In genomic region chr13:52190256-52190655, GRCm38 (mm10) we compare ENCODE assay signal across 10 mouse cellular contexts.
"Had no signal": no experiment of that assay in that cellular context is flagged by ENCODE, and none has a peak within 500 bp of the region (broad histone marks: within the 10 kb centered on the region; RNA-seq: fewer than 3 reads in every experiment).

No protein-coding gene starts in this region.

- H3K36me3 ChIP-seq: kidney, embryonic 15.5 days; liver, embryonic 15.5 days; midbrain, embryonic 13.5 days had no signal

- H3K4me3 ChIP-seq: kidney, embryonic 15.5 days; liver, embryonic 15.5 days; midbrain, embryonic 13.5 days had no signal

- ATAC-seq: midbrain, embryonic 13.5 days had no signal

- H3K27me3 ChIP-seq: kidney, embryonic 15.5 days; liver, embryonic 15.5 days had no signal

- H3K9me3 ChIP-seq: kidney, embryonic 15.5 days; liver, embryonic 15.5 days; midbrain, embryonic 13.5 days had no signal

- H3K27ac ChIP-seq: kidney, embryonic 15.5 days; liver, embryonic 15.5 days; midbrain, embryonic 13.5 days had no signal

- H3K9ac ChIP-seq: kidney, embryonic 15.5 days; liver, embryonic 15.5 days; midbrain, embryonic 13.5 days had no signal

- H3K4me2 ChIP-seq: kidney, embryonic 15.5 days; liver, embryonic 11.5 days; liver, embryonic 15.5 days; midbrain, embryonic 13.5 days had no signal

- DNase-seq: kidney, postnatal 14 days; left cerebral cortex, postnatal 4 days; lung, adult 2 months; right cerebral cortex, postnatal 14 days; thymus, adult 18-20 months; thymus, postnatal 14 days had no signal
